Mouse (Mus musculus) myocyte (in vitro differentiated cells): Measurements from ENCODE around the gene Tspan33. TPM values are rescaled to one million over a fixed set of nuclear protein-coding genes. Genes with fewer than 3 reads are reported as not detected.
"Not testable (repeated sequence)": the region's sequence is repeated elsewhere in the genome, so short reads cannot be mapped to it uniquely, and the experiment has no call there.

Source experiments
- H3K27me3 ChIP-seq: one replicate; pipeline ENCODE4 v1.6.1; 2011; ENCODE audit not compliant: control insufficient read depth, insufficient read depth, insufficient read length
- H3K36me3 ChIP-seq: one replicate; pipeline ENCODE4 v1.6.1; 2011; ENCODE audit not compliant: control insufficient read depth, insufficient read depth
- H3K4me2 ChIP-seq: one replicate; pipeline ENCODE4 v1.6.1; 2011; ENCODE audit warnings: low read depth, control low read depth
- H3K4me3 ChIP-seq: one replicate; pipeline ENCODE4 v1.5.1; 2011; ENCODE audit warnings: mild to moderate bottlenecking, control low read depth, moderate library complexity
- H3K79me2 ChIP-seq: one replicate; pipeline ENCODE4 v1.6.1; 2011; ENCODE audit not compliant: control insufficient read depth, insufficient read depth
- H3ac ChIP-seq: one replicate; pipeline ENCODE4 v1.6.1; 2011; ENCODE audit not compliant: control insufficient read depth, insufficient read length
- CEBPB ChIP-seq: IDR thresholded peaks from 2 replicates; pipeline ENCODE4 v1.6.1; 2011; ENCODE audit warnings: mild to moderate bottlenecking, moderate library complexity; ENCODE audit not compliant: poor library complexity, insufficient read depth, severe bottlenecking
- E2F4 ChIP-seq: IDR thresholded peaks from one replicate; pipeline ENCODE4 v1.6.1; 2011; ENCODE audit warnings: mild to moderate bottlenecking, control low read depth, moderate library complexity; ENCODE audit not compliant: insufficient read depth
- MAX ChIP-seq: IDR thresholded peaks from one replicate; pipeline ENCODE4 v1.6.1; 2011; ENCODE audit warnings: low read depth, mild to moderate bottlenecking, control low read depth
- MYOD1 ChIP-seq, 3 experiments: IDR thresholded peaks; one replicate each; pipeline ENCODE4 v1.6.1; 2011; ENCODE audit warnings: control low read depth in 2 of 3, low read depth in 2 of 3, mild to moderate bottlenecking in 2 of 3, moderate library complexity in 1 of 3; ENCODE audit not compliant: insufficient read length in 2 of 3, control insufficient read depth in 1 of 3
- MYOG ChIP-seq, 3 experiments: IDR thresholded peaks; one replicate each; pipeline ENCODE4 v1.6.1; 2011; ENCODE audit warnings: control low read depth in 2 of 3, low read depth in 2 of 3, mild to moderate bottlenecking in 2 of 3; ENCODE audit not compliant: insufficient read length in 2 of 3, control insufficient read depth in 1 of 3, insufficient read depth in 1 of 3
- POLR2A ChIP-seq: IDR thresholded peaks from one replicate; pipeline ENCODE4 v1.6.1; 2011; ENCODE audit warnings: low read depth, mild to moderate bottlenecking, control low read depth, moderate library complexity; ENCODE audit not compliant: insufficient read length
- POLR2AphosphoS2 ChIP-seq: IDR thresholded peaks from one replicate; pipeline ENCODE4 v1.6.1; 2011; ENCODE audit warnings: low read depth, control low read depth; ENCODE audit not compliant: insufficient read length
- REST ChIP-seq: IDR thresholded peaks from one replicate; pipeline ENCODE4 v1.6.1; 2011; ENCODE audit warnings: mild to moderate bottlenecking, control low read depth, moderate library complexity; ENCODE audit not compliant: insufficient read depth, insufficient read length
- SRF ChIP-seq: IDR thresholded peaks from one replicate; pipeline ENCODE4 v1.6.1; 2011; ENCODE audit warnings: low read depth; ENCODE audit not compliant: control insufficient read depth, insufficient read length
- TCF12 ChIP-seq: IDR thresholded peaks from one replicate; pipeline ENCODE4 v1.6.1; 2011; ENCODE audit warnings: mild to moderate bottlenecking, control low read depth; ENCODE audit not compliant: poor library complexity, insufficient read depth, severe bottlenecking
- TCF3 ChIP-seq: IDR thresholded peaks from one replicate; pipeline ENCODE4 v1.6.1; 2011; ENCODE audit warnings: low read depth, control low read depth; ENCODE audit not compliant: insufficient read length
- USF1 ChIP-seq: IDR thresholded peaks from one replicate; pipeline ENCODE4 v1.6.1; 2011; ENCODE audit warnings: low read depth, mild to moderate bottlenecking, control low read depth, moderate library complexity
- polyA plus RNA-seq: library from polyadenylated mRNA; unstranded; fragments of >200 nt; fragmentation: generic; extraction: Trizol; gene quantifications from one replicate; pipeline ENCODE4 v1.2.1, GENCODE M21; 2012; ENCODE audit warnings: missing spikeins

Gene Tspan33
- polyA plus RNA-seq, 1 experiment: 8.6 TPM

- H3K36me3 ChIP-seq: no peaks in the 10 kb centered on the region
- H3K27me3 ChIP-seq: no peaks in the 10 kb centered on the region
- peak overlapping the region; percentile 19 for H3K4me2 ChIP-seq
- TF ChIP-seq MYOG (IDR thresholded peaks at IDR 0.05; ENCODE audit: control insufficient read depth in 1 of 3, insufficient read depth in 1 of 3, insufficient read length in 2 of 3, low read depth in 2 of 3) (peak in 1 of 3 experiments; percentile 37), REST (peak; percentile 74), MYOD1 (IDR thresholded peaks at IDR 0.05; ENCODE audit: control insufficient read depth in 1 of 3, insufficient read length in 2 of 3, low read depth in 2 of 3) (peak in 2 of 3 experiments; percentile 54 to 55), USF1 (no peak)
- H3K79me2 ChIP-seq: no peaks in the 10 kb centered on the region
- H3K4me3 ChIP-seq: no peak overlapping the region
- no peak overlapping the region for H3ac ChIP-seq
These were observed 21.2 kb upstream of the Tspan33 start for GRCm38 (mm10) chr6:29672563-29673411.

- no peaks in the 10 kb centered on the region for H3K27me3 ChIP-seq
- TF ChIP-seq MYOG (IDR thresholded peaks at IDR 0.05; ENCODE audit: control insufficient read depth in 1 of 3, insufficient read depth in 1 of 3, insufficient read length in 2 of 3, low read depth in 2 of 3) (no peak), TCF12 (no peak), MYOD1 (IDR thresholded peaks at IDR 0.05; ENCODE audit: control insufficient read depth in 1 of 3, insufficient read length in 2 of 3, low read depth in 2 of 3) (no peak), SRF (no peak), USF1 (no peak), POLR2A (no peak), MAX (no peak), TCF3 (no peak), CEBPB (no peak), E2F4 (no peak), POLR2AphosphoS2 (no peak), REST (no peak)
These were observed 20.3 kb upstream of the Tspan33 start for GRCm38 (mm10) chr6:29673739-29674138.

GRCm38 (mm10) chr6:29679947-29680550, 14.0 kb upstream of the Tspan33 start:
- H3K4me3 ChIP-seq: not testable (repeated sequence)

More at GRCm38 (mm10) chr6:29673739-29674138, 20.3 kb upstream of the Tspan33 start:
- H3K4me3 ChIP-seq: no peak overlapping the region
- no peak overlapping the region for H3K4me2 ChIP-seq
- H3K79me2 ChIP-seq: no peaks in the 10 kb centered on the region
- no peaks in the 10 kb centered on the region for H3K36me3 ChIP-seq
- H3ac ChIP-seq: no peak overlapping the region

GRCm38 (mm10) chr6:29681853-29682252, 12.2 kb upstream of the Tspan33 start:
- TF ChIP-seq MAX: no peak
- TF ChIP-seq CEBPB: no peak
- Histone ChIP-seq H3K4me2 (no peak overlapping the region), H3ac (no peak overlapping the region), H3K27me3 (no peaks in the 10 kb centered on the region), H3K36me3 (no peaks in the 10 kb centered on the region), H3K79me2 (no peaks in the 10 kb centered on the region), H3K4me3 (no peak overlapping the region)

More at GRCm38 (mm10) chr6:29679947-29680550, 14.0 kb upstream of the Tspan33 start:
- H3K4me2 ChIP-seq, H3K27me3 ChIP-seq, H3K36me3 ChIP-seq, H3ac ChIP-seq, H3K79me2 ChIP-seq: not testable (repeated sequence)

GRCm38 (mm10) chr6:29684686-29685085, 9.3 kb upstream of the Tspan33 start:
- H3K79me2 ChIP-seq: no peaks in the 10 kb centered on the region
- H3ac ChIP-seq: no peak overlapping the region
- H3K36me3 ChIP-seq: no peaks in the 10 kb centered on the region
- no peak overlapping the region for H3K4me2 ChIP-seq
- no peak overlapping the region for H3K4me3 ChIP-seq
- no peaks in the 10 kb centered on the region for H3K27me3 ChIP-seq
- TF ChIP-seq USF1 (no peak), POLR2A (no peak), MYOD1 (IDR thresholded peaks at IDR 0.05; ENCODE audit: control insufficient read depth in 1 of 3, insufficient read length in 2 of 3, low read depth in 2 of 3) (no peak), E2F4 (no peak), TCF3 (no peak), MYOG (IDR thresholded peaks at IDR 0.05; ENCODE audit: control insufficient read depth in 1 of 3, insufficient read depth in 1 of 3, insufficient read length in 2 of 3, low read depth in 2 of 3) (no peak), REST (no peak), TCF12 (no peak)
